Mouse (Mus musculus): Measurements from ENCODE around the gene Scand1. TPM values are rescaled to one million over a fixed set of nuclear protein-coding genes. Genes with fewer than 3 reads are reported as not detected.

Scand1 gene
- 10 to 100 TPM; 83.0 to 88.0 TPM for total RNA-seq (2021)

GRCm38 (mm10) chr2:156312297-156312897, at the start of gene Scand1, which contains the start of gene Cnbd2:
TSS of gene Scand1 (minus strand) at chr2:156312704.
TSS of gene Cnbd2 (plus strand) at chr2:156312299.
- intact Hi-C loops (cut with DNase I): no loop called here
- peak; percentile 83 to 86 for DNase-seq

- intact Hi-C loops (cut with DNase I): no loop called here
- DNase-seq: peak in 1 of 2 experiments; percentile 18
Observed at GRCm38 (mm10) chr2:156356031-156356430, 43.5 kb upstream of the Scand1 start.

- peak; percentile 41 for DNase-seq
- intact Hi-C loops (cut with DNase I): no loop called here
Observed at GRCm38 (mm10) chr2:156353265-156353692, 40.8 kb upstream of the Scand1 start.

- no peak for DNase-seq
- intact Hi-C loops (cut with DNase I): no loop called here
Observed at GRCm38 (mm10) chr2:156352413-156353165, 40.1 kb upstream of the Scand1 start.

GRCm38 (mm10) chr2:156351243-156351642, 38.7 kb upstream of the Scand1 start:
- DNase-seq: no peak
- intact Hi-C loops (cut with DNase I): no loop called here

- intact Hi-C loops (cut with DNase I): no loop called here
- DNase-seq: no peak
Observed at GRCm38 (mm10) chr2:156349286-156349848, 36.9 kb upstream of the Scand1 start.

- intact Hi-C loops (cut with DNase I): no loop called here
- no peak for DNase-seq
Observed at GRCm38 (mm10) chr2:156348812-156349211, 36.3 kb upstream of the Scand1 start.

- peak; percentile 23 to 44 for DNase-seq
- intact Hi-C loops (cut with DNase I): loop anchor here (1.0 to 5.0 kb wide), 2 partner anchors 117 to 171 kb away; no protein-coding TSS in a partner anchor
Observed at GRCm38 (mm10) chr2:156344775-156345532, 32.5 kb upstream of the Scand1 start.

- DNase-seq: no peak
- intact Hi-C loops (cut with DNase I): loop anchor here (5.0 kb wide), 1 partner anchor 122 kb away; no protein-coding TSS in a partner anchor
Observed at GRCm38 (mm10) chr2:156340078-156340477, 27.6 kb upstream of the Scand1 start.

- intact Hi-C loops (cut with DNase I): no loop called here
- no peak for DNase-seq
Observed at GRCm38 (mm10) chr2:156331446-156331965, 19.0 kb upstream of the Scand1 start.

GRCm38 (mm10) chr2:156330681-156331080, 18.2 kb upstream of the Scand1 start:
- intact Hi-C loops (cut with DNase I): no loop called here
- DNase-seq: no peak

GRCm38 (mm10) chr2:156324681-156325080, 12.2 kb upstream of the Scand1 start:
- DNase-seq: peak; percentile 40 to 49
- intact Hi-C loops (cut with DNase I): no loop called here

GRCm38 (mm10) chr2:156324116-156324588, 11.6 kb upstream of the Scand1 start:
- intact Hi-C loops (cut with DNase I): no loop called here
- DNase-seq: peak in 1 of 2 experiments; percentile 32

GRCm38 (mm10) chr2:156321538-156321937, 9.0 kb upstream of the Scand1 start:
- no peak for DNase-seq
- intact Hi-C loops (cut with DNase I): no loop called here

GRCm38 (mm10) chr2:156318491-156318890, 6.0 kb upstream of the Scand1 start:
- DNase-seq: no peak
- intact Hi-C loops (cut with DNase I): no loop called here

GRCm38 (mm10) chr2:156314811-156315210, 2.3 kb upstream of the Scand1 start:
- no peak for DNase-seq
- intact Hi-C loops (cut with DNase I): no loop called here

GRCm38 (mm10) chr2:156313153-156313552, 649 bp upstream of the Scand1 start:
- intact Hi-C loops (cut with DNase I): no loop called here
- no peak for DNase-seq

- intact Hi-C loops (cut with DNase I): loop anchor here (2.0 kb wide), 1 partner anchor 81 kb away; no protein-coding TSS in a partner anchor
- peak; percentile 71 to 84 for DNase-seq
Observed at GRCm38 (mm10) chr2:156311841-156312291, 638 bp downstream of the Scand1 start.

- DNase-seq: no peak
- intact Hi-C loops (cut with DNase I): loop anchor here (2.0 kb wide), 1 partner anchor 81 kb away; no protein-coding TSS in a partner anchor
Observed at GRCm38 (mm10) chr2:156311441-156311840, 1.1 kb downstream of the Scand1 start.

GRCm38 (mm10) chr2:156310945-156311344, 1.6 kb downstream of the Scand1 start:
- no peak for DNase-seq
- intact Hi-C loops (cut with DNase I): loop anchor here (2.0 kb wide), 1 partner anchor 82 kb away; no protein-coding TSS in a partner anchor

Data from heart, postnatal 36 days (tissue).